In genomic region chr2:75681439-75681838, GRCm38 (mm10) we compare ENCODE assay signal across 10 mouse cellular contexts. TPM values are rescaled to one million over a fixed set of nuclear protein-coding genes. Genes with fewer than 3 reads are reported as not detected.
DNase-seq lines count a peak whose midpoint lies in the region; ATAC-seq and TF ChIP-seq lines count a peak whose summit lies in the region.
"Had no signal": no experiment of that assay in that cellular context is flagged by ENCODE, and none has a peak within 500 bp of the region (broad histone marks: within the 10 kb centered on the region; RNA-seq: fewer than 3 reads in every experiment).

No protein-coding gene starts in this region.

- no peak for TF ChIP-seq POLR2A in embryonic fibroblast, embryonic 13.5 days (IDR thresholded peaks at IDR 0.05; ENCODE audit: low read depth, low read length)

- H3K27me3 ChIP-seq in heart, embryonic 10.5 days (ENCODE audit: insufficient read depth, poor library complexity, severe bottlenecking): no peaks in the 10 kb centered on the region
- H3K27me3 ChIP-seq in E14TG2a.4 (ENCODE audit: insufficient read depth, low read length): no peaks in the 10 kb centered on the region
- H3K27me3 ChIP-seq in hindbrain, embryonic 11.5 days (ENCODE audit: control insufficient read depth, insufficient read depth, low read length): no peaks in the 10 kb centered on the region

- intact Hi-C loops in heart, postnatal 14 days (cut with DNase I): no loop called here

- no peak for TF ChIP-seq CTCF in E14TG2a.4 (conservative IDR thresholded peaks at IDR 0.05; ENCODE audit: low read length)
- no peak for TF ChIP-seq CTCF in embryonic fibroblast, embryonic 13.5 days (IDR thresholded peaks at IDR 0.05; ENCODE audit: borderline replicate concordance, insufficient read depth, low read length)

- no peak overlapping the region for H3K4me2 ChIP-seq in hindbrain, embryonic 11.5 days (replicated peaks; ENCODE audit: low read depth, low read length)

- no peak overlapping the region for H3K9ac ChIP-seq in hindbrain, embryonic 11.5 days (ENCODE audit: low read depth, low read length)

- peak overlapping the region; percentile 78 for H3K27ac ChIP-seq in heart, embryonic 10.5 days
- H3K27ac ChIP-seq in embryonic fibroblast, embryonic 13.5 days (ENCODE audit: insufficient read depth, low read length): peak overlapping the region; percentile 47; the same call in 1 of the 2 replicates
- no peak overlapping the region for H3K27ac ChIP-seq in hindbrain, embryonic 11.5 days (ENCODE audit: low read depth, low read length)
- H3K27ac ChIP-seq: stomach, postnatal 0 days had no signal

- peak overlapping the region; percentile 16; the same call in 1 of the 2 replicates for H3K4me3 ChIP-seq in heart, embryonic 10.5 days
- H3K4me3 ChIP-seq in E14TG2a.4 (replicated peaks; ENCODE audit: low read length): peak overlapping the region; percentile 35
- no peak overlapping the region for H3K4me3 ChIP-seq in embryonic fibroblast, embryonic 13.5 days (ENCODE audit: insufficient read depth, low read length)
- H3K4me3 ChIP-seq in hindbrain, embryonic 11.5 days (ENCODE audit: low read depth, low read length): no peak overlapping the region

- H3K9me3 ChIP-seq in heart, embryonic 10.5 days: no peaks in the 10 kb centered on the region
- no peaks in the 10 kb centered on the region for H3K9me3 ChIP-seq in E14TG2a.4 (ENCODE audit: low read length)
- H3K9me3 ChIP-seq in hindbrain, embryonic 11.5 days (ENCODE audit: control insufficient read depth, low read length): no peaks in the 10 kb centered on the region

- DNase-seq in heart, embryonic 10.5 days (ENCODE audit: low spot score): peak; percentile 82
- no peak for DNase-seq in heart, postnatal 14 days
- peak; percentile 69 to 82 for DNase-seq in kidney, postnatal 25 days
- no peak for DNase-seq in adrenal gland, postnatal 14 days
- DNase-seq in thymus, postnatal 4 days: no peak
- DNase-seq in hindbrain, embryonic 11.5 days (ENCODE audit: low spot score): no peak
- DNase-seq: gastrocnemius, postnatal 14 days had no signal

- ATAC-seq in hindbrain, embryonic 11.5 days (ENCODE audit: low FRiP score): no peak

- peaks cover 42% of the 10 kb centered on the region for H3K4me1 ChIP-seq in heart, embryonic 10.5 days
- H3K4me1 ChIP-seq in E14TG2a.4 (replicated peaks; ENCODE audit: low read depth, low read length): peaks cover 66% of the 10 kb centered on the region
- peaks cover 20% of the 10 kb centered on the region for H3K4me1 ChIP-seq in embryonic fibroblast, embryonic 13.5 days (ENCODE audit: control insufficient read depth, insufficient read depth, low read length)
- H3K4me1 ChIP-seq in hindbrain, embryonic 11.5 days (replicated peaks; ENCODE audit: control insufficient read depth, insufficient read depth, low read length): no peaks in the 10 kb centered on the region; the same call in 1 of the 2 replicates

- WGBS in heart, embryonic 10.5 days: 34% methylated on average over 7 of the region's 7 CpGs
- 70% methylated on average over 7 of the region's 7 CpGs for WGBS in hindbrain, embryonic 11.5 days

- peaks cover 24% of the 10 kb centered on the region for H3K36me3 ChIP-seq in heart, embryonic 10.5 days
- peaks cover 34% of the 10 kb centered on the region for H3K36me3 ChIP-seq in E14TG2a.4 (ENCODE audit: insufficient read depth, low read length)
- H3K36me3 ChIP-seq in hindbrain, embryonic 11.5 days (ENCODE audit: control insufficient read depth, insufficient read depth, low read length): 0 out of 2 replicates have a peak, but pooled peaks cover 2% of the 10 kb centered on the region

RNA-seq across cellular contexts. Expression of gene Hnrnpa3, which starts 22.4 kb away (rescaled TPM):
- 188 and 209 TPM in 2 replicates for polyA plus RNA-seq in heart, embryonic 10.5 days (2016; fragmentation: Nextera tagmentation; extraction: Ambion mirVana)
- total RNA-seq in heart, postnatal 14 days (2021): 100 to 1,000 TPM; 192 to 229 TPM
- polyA plus RNA-seq in embryonic fibroblast, embryonic 13.5 days (2011; ENCODE audit: insufficient read length, low read depth, missing spikeins): 192 and 279 TPM in 2 replicates
- total RNA-seq in adrenal gland, postnatal 14 days (2021): 509 and 538 TPM in 2 replicates
- polyA plus RNA-seq in hindbrain, embryonic 11.5 days (2014; fragmentation: Nextera tagmentation; extraction: Ambion mirVana): 304 and 320 TPM in 2 replicates

RNA-seq across cellular contexts. Expression of gene Nfe2l2, which starts 23.0 kb away (rescaled TPM):
- polyA plus RNA-seq in heart, embryonic 10.5 days (2016; fragmentation: Nextera tagmentation; extraction: Ambion mirVana): 42.8 and 45.0 TPM in 2 replicates
- total RNA-seq in heart, postnatal 14 days (2021): 10 to 100 TPM; 67.5 to 78.8 TPM
- 130 and 137 TPM in 2 replicates for polyA plus RNA-seq in embryonic fibroblast, embryonic 13.5 days (2011; ENCODE audit: insufficient read length, low read depth, missing spikeins)
- total RNA-seq in adrenal gland, postnatal 14 days (2021): 93.6 and 103 TPM in 2 replicates
- 28.4 and 28.5 TPM in 2 replicates for polyA plus RNA-seq in hindbrain, embryonic 11.5 days (2014; fragmentation: Nextera tagmentation; extraction: Ambion mirVana)

Comparison
In these comparisons a context has a peak if more than half of its experiments do, and no peak if none do; other contexts are left out.
1. DNase-seq: peak in heart, embryonic 10.5 days (single experiment) and kidney, postnatal 25 days (2 of 2); none in heart, postnatal 14 days (0 of 2), adrenal gland, postnatal 14 days (single experiment), thymus, postnatal 4 days (single experiment) and hindbrain, embryonic 11.5 days (single experiment).
2. H3K4me3 ChIP-seq: peak in heart, embryonic 10.5 days (single experiment) and E14TG2a.4 (single experiment); none in embryonic fibroblast, embryonic 13.5 days (single experiment) and hindbrain, embryonic 11.5 days (single experiment).